Mouse (Mus musculus): ENCODE measurements around the gene Npas3. TPM values are rescaled to one million over a fixed set of nuclear protein-coding genes. Genes with fewer than 3 reads are reported as not detected.

Npas3 gene
- polyA plus RNA-seq, 1 experiment from 2014 or later, result 27.9 TPM

DNA sequence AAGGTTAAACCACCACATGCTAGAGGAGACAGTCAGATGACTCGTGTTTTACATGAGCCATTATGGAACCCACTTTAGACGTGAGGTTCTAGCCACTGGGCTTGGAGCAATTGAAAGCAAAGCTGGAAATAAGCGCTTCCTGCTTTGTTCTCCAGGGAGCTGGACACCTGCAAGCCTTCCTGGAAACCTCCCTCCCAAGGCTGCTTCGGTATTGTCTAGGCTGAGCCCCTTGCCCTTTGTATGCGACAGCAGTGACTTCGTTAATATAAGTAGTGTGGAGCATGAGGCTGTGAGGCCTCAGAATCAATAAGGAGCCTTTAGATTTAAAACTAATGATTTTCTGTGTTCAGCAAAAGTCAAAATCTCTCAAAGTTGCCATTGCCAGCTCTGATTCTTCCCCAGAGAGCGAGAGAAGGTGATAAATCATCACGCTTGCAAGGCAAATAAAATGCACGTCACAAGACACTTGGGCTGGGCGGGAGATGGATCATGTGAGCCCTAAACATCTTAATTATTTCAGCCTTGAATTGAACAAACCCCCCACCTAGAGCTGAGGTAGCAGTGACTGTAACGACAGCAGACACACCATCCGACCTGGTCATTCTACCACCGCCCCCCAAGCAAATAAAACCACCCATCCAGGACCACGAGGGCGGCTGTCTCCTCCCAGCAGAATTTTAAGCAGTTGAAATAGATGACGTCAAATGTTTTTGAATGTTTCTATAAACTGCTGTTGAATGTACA lies 490.2 kb downstream of the Npas3 start:
- 33% methylated on average over 16 of the region's 16 CpGs for WGBS
- H3K27ac ChIP-seq (ENCODE audit: low read length), result no peak overlapping the region
- H3K4me3 ChIP-seq (ENCODE audit: low read depth, low read length), result no peak overlapping the region
- H3K9me3 ChIP-seq (replicated peaks; ENCODE audit: control insufficient read depth, low read length, poor library complexity, severe bottlenecking), result no peaks in the 10 kb centered on the region
- H3K4me1 ChIP-seq (ENCODE audit: control insufficient read depth, insufficient read depth, low read length), result peaks cover 2% of the 10 kb centered on the region; the same call in 1 of the 2 replicates
- H3K4me2 ChIP-seq (ENCODE audit: low read length), result no peak overlapping the region
- H3K9ac ChIP-seq (ENCODE audit: low read depth, low read length), result no peak overlapping the region
- no peaks in the 10 kb centered on the region for H3K27me3 ChIP-seq (ENCODE audit: control insufficient read depth, insufficient read depth, low read depth, low read length)
- ATAC-seq, result no peak
- no peaks in the 10 kb centered on the region for H3K36me3 ChIP-seq (ENCODE audit: control insufficient read depth, insufficient read depth, low read length)

DNA sequence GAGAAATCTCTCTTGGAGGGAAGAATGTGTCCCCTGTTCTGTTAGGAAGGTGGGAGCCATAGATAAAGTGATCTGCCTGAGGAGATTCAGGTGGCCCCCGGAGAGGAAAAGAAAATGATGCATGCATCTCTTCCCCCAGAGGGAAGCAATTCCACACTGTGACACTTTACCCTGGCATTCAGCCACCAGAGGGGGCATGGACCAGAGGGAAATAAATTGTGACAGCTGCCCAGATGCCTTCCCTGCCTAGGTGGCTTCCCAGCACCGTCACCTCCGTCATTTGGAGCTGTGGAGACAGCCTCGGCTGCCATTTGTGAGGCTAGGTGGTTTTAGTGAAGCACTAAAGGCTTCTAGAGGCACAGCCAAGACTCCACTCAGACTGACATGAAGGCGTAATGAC lies 498.2 kb downstream of the Npas3 start:
- no peak for ATAC-seq
- H3K9ac ChIP-seq (ENCODE audit: low read depth, low read length), result no peak overlapping the region
- no peak overlapping the region for H3K27ac ChIP-seq (ENCODE audit: low read length)
- no peak overlapping the region for H3K4me2 ChIP-seq (ENCODE audit: low read length)
- no peaks in the 10 kb centered on the region for H3K27me3 ChIP-seq (ENCODE audit: control insufficient read depth, insufficient read depth, low read depth, low read length)
- H3K4me1 ChIP-seq (ENCODE audit: control insufficient read depth, insufficient read depth, low read length), result peaks cover 14% of the 10 kb centered on the region
- no peaks in the 10 kb centered on the region for H3K36me3 ChIP-seq (ENCODE audit: control insufficient read depth, insufficient read depth, low read length)
- no peak overlapping the region for H3K4me3 ChIP-seq (ENCODE audit: low read depth, low read length)
- H3K9me3 ChIP-seq (replicated peaks; ENCODE audit: control insufficient read depth, low read length, poor library complexity, severe bottlenecking), result no peaks in the 10 kb centered on the region
- WGBS, result 57% methylated on average over 5 of the region's 5 CpGs

DNA sequence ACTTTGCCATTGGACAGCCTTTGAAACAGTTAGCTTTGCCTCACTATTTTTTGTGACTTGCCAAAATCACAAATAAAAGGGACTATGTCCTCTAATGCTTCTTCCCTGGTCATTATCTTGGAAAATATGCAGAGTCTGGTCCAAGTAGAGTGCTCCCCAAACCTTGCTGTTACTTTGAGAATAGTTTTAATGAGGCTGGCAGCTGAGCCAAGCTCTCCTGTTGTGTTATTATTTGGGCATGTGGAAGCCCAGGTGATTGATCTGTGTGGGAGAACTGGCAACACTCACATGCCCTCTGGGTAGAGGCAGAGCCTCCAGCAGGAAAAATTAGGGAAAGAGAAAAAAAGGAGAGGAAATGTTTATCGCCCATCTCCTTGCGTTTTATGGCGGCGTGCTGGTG lies 500.9 kb downstream of the Npas3 start:
- Histone ChIP-seq H3K36me3 (ENCODE audit: control insufficient read depth, insufficient read depth, low read length) (no peaks in the 10 kb centered on the region), H3K9ac (ENCODE audit: low read depth, low read length) (no peak overlapping the region), H3K4me2 (ENCODE audit: low read length) (no peak overlapping the region), H3K9me3 (replicated peaks; ENCODE audit: control insufficient read depth, low read length, poor library complexity, severe bottlenecking) (no peaks in the 10 kb centered on the region), H3K4me1 (ENCODE audit: control insufficient read depth, insufficient read depth, low read length) (peaks cover 33% of the 10 kb centered on the region), H3K4me3 (ENCODE audit: low read depth, low read length) (no peak overlapping the region), H3K27ac (ENCODE audit: low read length) (no peak overlapping the region), H3K27me3 (ENCODE audit: control insufficient read depth, insufficient read depth, low read depth, low read length) (no peaks in the 10 kb centered on the region)
- WGBS, result 60% methylated on average over 4 of the region's 4 CpGs
- ATAC-seq, result no peak

DNA sequence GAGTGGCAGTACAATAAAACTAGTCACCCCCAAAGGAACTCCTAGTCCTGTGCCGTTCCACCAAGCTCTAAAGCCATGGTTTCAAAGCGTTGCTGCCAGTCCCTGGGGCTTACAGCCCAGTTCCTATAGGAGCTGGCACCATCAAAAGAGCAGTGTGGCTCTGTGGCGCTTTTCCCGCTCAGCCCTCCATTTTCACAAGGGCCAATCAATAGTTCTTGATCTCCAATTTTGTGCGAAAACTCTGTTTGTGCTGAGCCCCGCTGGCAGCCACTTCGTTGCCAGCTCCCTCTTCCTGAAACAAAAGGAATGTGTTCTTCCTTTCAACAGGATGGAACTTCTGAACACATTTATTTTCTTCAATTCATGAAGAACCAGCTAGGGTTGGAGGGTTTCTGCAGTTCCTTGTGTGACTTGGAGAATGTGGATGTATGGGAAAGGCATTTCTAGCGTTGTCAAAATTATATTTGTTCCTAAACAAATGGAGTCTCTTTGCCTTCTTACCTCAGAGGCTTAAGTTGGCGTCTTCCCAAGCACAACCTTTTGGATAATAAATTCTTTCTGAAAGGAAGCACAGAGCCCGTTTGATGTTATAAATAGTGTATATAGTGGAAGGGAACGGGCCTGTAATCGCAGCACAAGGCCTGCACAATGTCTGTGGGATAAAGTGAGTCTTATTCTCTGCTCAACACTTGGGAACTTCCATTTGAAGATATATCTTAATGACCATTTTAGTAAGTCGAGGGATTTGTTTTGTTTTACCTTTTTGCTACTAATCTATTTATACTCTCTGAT lies 504.0 kb downstream of the Npas3 start:
- H3K9ac ChIP-seq (ENCODE audit: low read depth, low read length), result no peak overlapping the region
- WGBS, result 50% methylated on average over 13 of the region's 13 CpGs
- no peak overlapping the region for H3K4me2 ChIP-seq (ENCODE audit: low read length)
- no peaks in the 10 kb centered on the region for H3K36me3 ChIP-seq (ENCODE audit: control insufficient read depth, insufficient read depth, low read length)
- H3K27me3 ChIP-seq (ENCODE audit: control insufficient read depth, insufficient read depth, low read depth, low read length), result no peaks in the 10 kb centered on the region
- ATAC-seq, result no peak
- no peaks in the 10 kb centered on the region for H3K9me3 ChIP-seq (replicated peaks; ENCODE audit: control insufficient read depth, low read length, poor library complexity, severe bottlenecking)
- H3K27ac ChIP-seq (ENCODE audit: low read length), result no peak overlapping the region
- peaks cover 33% of the 10 kb centered on the region for H3K4me1 ChIP-seq (ENCODE audit: control insufficient read depth, insufficient read depth, low read length)
- no peak overlapping the region for H3K4me3 ChIP-seq (ENCODE audit: low read depth, low read length)

DNA sequence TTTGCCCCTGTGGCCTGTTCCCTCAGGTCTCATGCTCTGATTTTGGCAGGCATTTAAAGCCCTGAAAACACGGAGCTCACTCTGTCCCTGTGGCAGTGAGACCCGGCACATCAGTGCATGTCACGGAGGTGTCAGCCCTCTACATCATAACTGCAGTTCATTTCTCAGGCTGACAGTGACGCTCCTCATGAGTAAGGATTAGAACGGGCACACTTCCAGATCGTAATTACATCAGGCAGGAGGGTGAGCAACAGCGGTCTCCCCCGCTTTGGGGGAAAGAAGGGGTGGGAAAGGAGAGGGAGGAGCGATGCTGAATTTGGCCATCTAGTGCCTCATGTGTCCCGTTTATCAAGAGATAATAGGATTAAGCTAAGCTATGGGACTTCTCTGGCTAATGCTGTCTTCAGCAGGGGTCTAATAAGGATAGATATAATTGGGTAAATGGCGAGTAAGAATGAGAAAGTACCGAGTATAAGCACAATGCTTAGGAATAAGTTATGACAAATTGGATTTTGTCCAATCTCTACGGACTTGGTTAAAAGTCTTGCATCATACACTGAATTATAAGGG lies 505.0 kb downstream of the Npas3 start:
- Histone ChIP-seq H3K36me3 (ENCODE audit: control insufficient read depth, insufficient read depth, low read length) (no peaks in the 10 kb centered on the region), H3K27me3 (ENCODE audit: control insufficient read depth, insufficient read depth, low read depth, low read length) (no peaks in the 10 kb centered on the region), H3K9ac (ENCODE audit: low read depth, low read length) (no peak overlapping the region), H3K4me1 (ENCODE audit: control insufficient read depth, insufficient read depth, low read length) (peaks cover 33% of the 10 kb centered on the region), H3K27ac (ENCODE audit: low read length) (no peak overlapping the region; the same call in 1 of the 2 replicates), H3K4me3 (ENCODE audit: low read depth, low read length) (no peak overlapping the region), H3K9me3 (replicated peaks; ENCODE audit: control insufficient read depth, low read length, poor library complexity, severe bottlenecking) (no peaks in the 10 kb centered on the region), H3K4me2 (ENCODE audit: low read length) (peak overlapping the region; percentile 38)
- peak; percentile 69 for ATAC-seq
- 11% methylated on average over 13 of the region's 13 CpGs for WGBS

DNA sequence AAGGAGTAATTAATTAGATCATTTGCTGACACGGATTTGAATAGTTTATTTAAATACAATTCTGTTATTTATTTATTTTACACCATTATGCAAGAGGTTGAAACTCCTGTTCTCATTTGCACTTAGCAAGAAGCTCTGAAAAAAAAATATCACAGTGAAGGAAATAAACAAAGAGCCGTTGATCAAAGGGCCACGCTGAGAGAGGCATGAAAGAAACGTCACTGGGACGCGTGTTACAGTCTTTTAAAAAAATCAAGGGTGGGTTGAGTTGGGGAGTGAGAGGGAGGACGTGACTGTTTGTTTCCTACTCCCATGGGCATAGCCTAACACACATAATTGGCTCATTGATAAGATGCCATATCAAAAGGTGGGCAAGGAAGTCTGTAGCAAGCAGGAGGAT lies 505.8 kb downstream of the Npas3 start:
- ATAC-seq, result no peak
- WGBS, result 18% methylated on average over 7 of the region's 7 CpGs
- peaks cover 32% of the 10 kb centered on the region for H3K4me1 ChIP-seq (ENCODE audit: control insufficient read depth, insufficient read depth, low read length)

DNA sequence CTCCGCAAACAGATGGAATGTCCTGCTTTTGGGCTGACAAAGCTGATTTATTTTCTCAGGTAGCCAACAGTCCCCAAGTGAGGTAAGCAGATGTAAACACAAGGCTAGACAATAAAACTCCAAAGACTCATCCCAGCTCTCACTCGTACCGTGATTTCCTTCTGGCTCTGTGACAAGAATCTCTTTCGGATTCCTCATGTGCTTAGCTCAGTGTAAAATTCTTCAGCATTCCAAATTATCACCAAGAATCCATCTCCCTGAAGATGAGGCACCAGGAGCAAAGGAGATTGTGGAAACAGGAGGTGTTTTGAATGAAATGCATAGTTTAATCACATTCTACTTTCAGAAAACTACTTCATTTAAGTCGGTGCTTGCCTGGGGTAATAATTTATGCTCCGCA lies 509.2 kb downstream of the Npas3 start:
- Histone ChIP-seq H3K36me3 (ENCODE audit: control insufficient read depth, insufficient read depth, low read length) (no peaks in the 10 kb centered on the region), H3K9ac (ENCODE audit: low read depth, low read length) (no peak overlapping the region), H3K27me3 (ENCODE audit: control insufficient read depth, insufficient read depth, low read depth, low read length) (no peaks in the 10 kb centered on the region), H3K27ac (ENCODE audit: low read length) (no peak overlapping the region), H3K4me2 (ENCODE audit: low read length) (no peak overlapping the region), H3K4me3 (ENCODE audit: low read depth, low read length) (no peak overlapping the region), H3K4me1 (ENCODE audit: control insufficient read depth, insufficient read depth, low read length) (peaks cover 15% of the 10 kb centered on the region), H3K9me3 (replicated peaks; ENCODE audit: control insufficient read depth, low read length, poor library complexity, severe bottlenecking) (no peaks in the 10 kb centered on the region)
- no peak for ATAC-seq
- 75% methylated on average over 6 of the region's 6 CpGs for WGBS

More for the DNA sequence above, 505.8 kb downstream of the Npas3 start:
- Histone ChIP-seq H3K27me3 (ENCODE audit: control insufficient read depth, insufficient read depth, low read depth, low read length) (no peaks in the 10 kb centered on the region), H3K4me3 (ENCODE audit: low read depth, low read length) (no peak overlapping the region), H3K27ac (ENCODE audit: low read length) (no peak overlapping the region), H3K36me3 (ENCODE audit: control insufficient read depth, insufficient read depth, low read length) (no peaks in the 10 kb centered on the region), H3K9ac (ENCODE audit: low read depth, low read length) (no peak overlapping the region), H3K4me2 (ENCODE audit: low read length) (no peak overlapping the region), H3K9me3 (replicated peaks; ENCODE audit: control insufficient read depth, low read length, poor library complexity, severe bottlenecking) (no peaks in the 10 kb centered on the region)

DNA sequence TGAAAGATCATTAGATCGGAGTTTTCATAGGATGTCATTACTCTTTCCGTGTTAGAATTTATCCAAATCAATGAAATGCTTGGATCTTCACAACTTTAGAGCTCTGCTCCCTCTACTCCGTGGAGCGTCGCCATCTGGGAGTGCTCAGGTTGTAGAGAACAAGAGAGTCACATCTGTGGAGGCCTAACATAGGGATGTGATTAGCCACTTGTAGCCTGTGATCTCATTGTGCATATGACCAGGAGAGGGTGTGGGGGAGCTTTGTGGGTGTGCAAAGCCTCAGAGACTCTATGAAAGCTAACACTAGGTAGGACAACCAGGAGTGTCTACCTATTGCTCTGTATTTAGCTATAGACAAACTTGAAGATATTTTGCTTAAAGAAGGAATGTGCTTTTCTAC lies 509.9 kb downstream of the Npas3 start:
- 86% methylated on average over 5 of the region's 5 CpGs for WGBS
- Histone ChIP-seq H3K9ac (ENCODE audit: low read depth, low read length) (no peak overlapping the region), H3K4me3 (ENCODE audit: low read depth, low read length) (no peak overlapping the region), H3K4me2 (ENCODE audit: low read length) (no peak overlapping the region), H3K9me3 (replicated peaks; ENCODE audit: control insufficient read depth, low read length, poor library complexity, severe bottlenecking) (no peaks in the 10 kb centered on the region), H3K36me3 (ENCODE audit: control insufficient read depth, insufficient read depth, low read length) (no peaks in the 10 kb centered on the region), H3K27ac (ENCODE audit: low read length) (no peak overlapping the region), H3K4me1 (ENCODE audit: control insufficient read depth, insufficient read depth, low read length) (peaks cover 9% of the 10 kb centered on the region), H3K27me3 (ENCODE audit: control insufficient read depth, insufficient read depth, low read depth, low read length) (no peaks in the 10 kb centered on the region)
- no peak for ATAC-seq

DNA sequence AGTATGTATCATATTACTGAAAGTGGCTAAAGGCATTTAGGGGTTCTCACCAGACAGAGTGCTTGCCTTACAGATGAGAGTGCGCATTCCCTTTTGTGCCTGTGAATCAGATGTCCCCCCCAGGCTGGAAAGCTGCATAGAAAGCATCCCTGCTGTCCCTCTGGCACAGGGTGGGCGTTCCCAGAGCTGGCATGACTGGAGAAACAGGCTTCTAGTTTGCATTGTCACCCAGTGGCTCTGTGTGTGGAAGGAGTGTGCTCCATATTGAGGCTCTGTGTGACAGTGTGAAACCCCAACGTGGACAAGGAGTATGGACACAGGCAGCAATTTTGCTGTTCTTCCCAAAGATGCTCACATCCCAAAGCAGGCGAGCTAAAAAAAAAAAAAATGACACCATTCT lies 515.7 kb downstream of the Npas3 start:
- Histone ChIP-seq H3K27me3 (ENCODE audit: control insufficient read depth, insufficient read depth, low read depth, low read length) (no peaks in the 10 kb centered on the region), H3K9ac (ENCODE audit: low read depth, low read length) (no peak overlapping the region), H3K27ac (ENCODE audit: low read length) (no peak overlapping the region), H3K9me3 (replicated peaks; ENCODE audit: control insufficient read depth, low read length, poor library complexity, severe bottlenecking) (no peaks in the 10 kb centered on the region), H3K4me3 (ENCODE audit: low read depth, low read length) (no peak overlapping the region), H3K36me3 (ENCODE audit: control insufficient read depth, insufficient read depth, low read length) (no peaks in the 10 kb centered on the region), H3K4me1 (ENCODE audit: control insufficient read depth, insufficient read depth, low read length) (peaks cover 14% of the 10 kb centered on the region), H3K4me2 (ENCODE audit: low read length) (no peak overlapping the region)
- 0 out of 2 replicates have a peak, but pooled peaks have one; percentile 51 for ATAC-seq
- 34% methylated on average over 4 of the region's 4 CpGs for WGBS

Data from midbrain, embryonic 16.5 days (tissue).